Mouse (Mus musculus): ENCODE measurements around the gene Gtf2b. TPM values are rescaled to one million over a fixed set of nuclear protein-coding genes. Genes with fewer than 3 reads are reported as not detected.

The Gtf2b gene
- total RNA-seq (2021), result 10 to 100 TPM; 40.6 to 41.5 TPM
- long read RNA-seq, experiment 1, transcript Gtf2b-201 (7 exons, 1,455 nt), result major isoform, 12 of 13 reads
- long read RNA-seq, experiment 1, partial matches to known transcripts, result 0 of 13 reads
- long read RNA-seq, experiment 1, other reads (novel, unspliced or antisense), result 1 of 13 reads
- long read RNA-seq, experiment 2, transcript Gtf2b-201 (7 exons, 1,455 nt), result major isoform, 23 of 25 reads
- long read RNA-seq, experiment 2, partial matches to known transcripts, result 2 of 25 reads
- long read RNA-seq, experiment 2, other reads (novel, unspliced or antisense), result 0 of 25 reads

DNA sequence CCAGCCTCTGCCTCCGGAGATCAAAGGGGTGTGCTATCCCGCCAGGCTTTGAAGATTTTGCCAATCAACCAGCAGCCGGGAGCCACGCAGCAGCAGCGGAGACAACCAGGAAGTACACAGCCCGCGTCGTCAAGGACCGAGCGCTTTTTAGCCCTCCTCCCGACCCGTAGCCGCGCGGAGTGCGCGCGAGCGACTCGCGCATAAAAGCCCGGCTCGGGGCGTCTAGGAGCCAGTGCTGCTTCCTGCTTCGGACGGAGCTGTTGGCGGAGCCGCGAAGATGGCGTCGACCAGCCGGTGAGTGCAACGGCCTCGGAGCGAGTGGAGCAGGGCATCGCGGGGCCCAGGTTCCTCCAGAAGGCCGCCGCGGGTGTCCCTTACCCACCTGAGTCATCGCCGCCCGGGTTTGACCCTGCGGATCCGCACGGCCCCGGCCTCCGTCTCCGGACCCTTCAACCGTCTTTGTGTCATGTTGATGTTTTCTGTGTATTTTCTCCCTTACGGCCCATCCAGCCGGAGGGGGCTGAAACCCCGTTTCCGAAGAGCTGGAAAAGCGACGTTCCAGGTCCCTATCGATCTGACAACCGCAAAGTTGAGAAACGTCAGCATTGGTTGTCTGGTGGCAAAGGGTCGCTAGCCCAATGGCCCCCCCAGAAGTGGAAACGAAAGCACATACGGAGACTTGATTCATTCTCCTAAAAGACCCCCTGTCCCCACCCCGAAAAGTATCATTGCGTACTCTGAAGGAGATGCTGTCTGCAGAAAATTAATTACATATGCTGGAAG, at the start of gene Gtf2b:
Gtf2b (plus strand) TSS at position 51 of the 783 bp plus-strand sequence.
- DNase-seq (ENCODE audit: low spot score in 2 of 2), result peak; percentile 88 to 92

GRCm38 (mm10) chr3:142725481-142725880, 39.4 kb upstream of the Gtf2b start:
- no peak for DNase-seq (ENCODE audit: low spot score in 2 of 2)

- DNase-seq (ENCODE audit: low spot score in 2 of 2), result no peak
Measured at GRCm38 (mm10) chr3:142725969-142726672, 38.7 kb upstream of the Gtf2b start.

DNA sequence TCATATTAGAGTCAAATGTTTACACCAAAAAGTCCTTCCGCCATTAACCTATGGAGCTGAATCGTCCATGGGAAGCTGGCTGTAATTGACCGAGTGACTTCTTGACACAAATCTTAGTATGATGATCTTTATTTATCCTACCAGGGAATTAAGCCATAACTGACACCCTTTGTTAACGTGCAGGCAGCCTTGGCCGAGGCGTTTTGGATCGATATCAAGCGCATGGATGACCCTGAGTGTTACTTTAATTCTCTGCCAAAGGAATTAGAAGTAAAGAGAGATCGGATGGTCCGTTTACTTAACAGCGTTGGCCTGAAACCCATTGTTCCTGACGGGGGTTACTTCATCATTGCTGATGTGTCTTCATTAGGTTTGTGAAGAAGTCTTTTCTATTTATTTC, 30.6 kb upstream of the Gtf2b start:
- DNase-seq (ENCODE audit: low spot score in 2 of 2), result no peak

DNA sequence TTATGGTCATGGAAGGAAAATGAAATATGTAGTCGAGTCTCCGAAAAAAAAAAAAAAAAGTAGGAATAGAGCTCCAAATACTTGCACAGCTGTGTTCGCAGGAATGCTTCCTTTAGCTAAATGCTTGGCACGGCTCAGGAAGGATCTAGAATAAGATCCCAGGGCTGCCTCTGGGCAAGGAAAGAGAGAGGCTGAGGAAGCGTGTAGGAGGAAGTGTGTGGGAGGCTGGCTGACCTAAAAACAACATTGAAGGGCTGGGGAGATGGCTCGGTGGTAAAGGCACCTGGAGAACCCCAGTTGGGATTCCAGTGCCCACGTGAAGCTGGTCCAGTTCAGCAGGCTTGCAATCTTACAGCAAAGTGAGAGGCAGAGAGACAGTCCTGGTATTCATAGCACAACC, 23.9 kb upstream of the Gtf2b start:
- no peak for DNase-seq (ENCODE audit: low spot score in 2 of 2)

- DNase-seq (ENCODE audit: low spot score in 2 of 2), result no peak
Measured at GRCm38 (mm10) chr3:142743973-142744898, 20.6 kb upstream of the Gtf2b start.

- no peak for DNase-seq (ENCODE audit: low spot score in 2 of 2)
Measured at GRCm38 (mm10) chr3:142745076-142745475, 19.8 kb upstream of the Gtf2b start.

- no peak for DNase-seq (ENCODE audit: low spot score in 2 of 2)
Measured at GRCm38 (mm10) chr3:142747673-142748072, 17.2 kb upstream of the Gtf2b start.

- no peak for DNase-seq (ENCODE audit: low spot score in 2 of 2)
Measured at GRCm38 (mm10) chr3:142749131-142749530, 15.7 kb upstream of the Gtf2b start.

DNA sequence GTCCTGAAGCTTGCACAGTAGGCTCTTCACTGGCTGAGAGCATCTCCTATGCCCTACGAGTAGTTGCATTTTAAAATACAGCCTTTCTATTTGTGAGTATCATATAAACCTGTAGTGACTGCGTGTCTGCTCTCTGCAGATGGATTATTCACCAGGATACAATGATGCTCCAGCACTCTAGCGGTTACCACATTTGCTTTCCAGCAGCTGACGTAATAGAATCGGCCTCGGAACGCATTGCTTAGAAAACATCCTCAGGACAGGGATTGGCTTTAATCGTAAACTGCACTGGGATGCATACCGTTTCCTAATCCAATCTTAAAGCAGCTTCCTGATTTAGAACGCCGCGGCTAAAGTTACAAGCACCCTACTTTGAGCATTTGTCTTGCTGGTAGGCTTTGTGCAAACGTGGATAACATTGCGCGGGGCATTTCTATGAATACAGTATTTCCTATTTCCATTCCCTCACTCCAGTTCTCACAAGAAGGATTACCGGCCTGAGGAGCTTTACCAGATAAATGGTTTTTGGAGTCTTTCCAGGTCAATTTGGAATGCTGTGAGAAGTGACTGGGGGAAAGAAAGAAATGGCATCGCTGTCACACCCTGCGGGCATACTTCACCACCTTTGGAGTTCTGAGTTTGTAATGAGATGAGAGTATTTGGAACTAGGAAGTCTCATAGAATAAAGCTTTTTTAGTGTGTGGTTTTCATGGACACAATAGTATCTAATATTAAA, 9.5 kb upstream of the Gtf2b start:
- DNase-seq (ENCODE audit: low spot score in 2 of 2), result no peak

DNA sequence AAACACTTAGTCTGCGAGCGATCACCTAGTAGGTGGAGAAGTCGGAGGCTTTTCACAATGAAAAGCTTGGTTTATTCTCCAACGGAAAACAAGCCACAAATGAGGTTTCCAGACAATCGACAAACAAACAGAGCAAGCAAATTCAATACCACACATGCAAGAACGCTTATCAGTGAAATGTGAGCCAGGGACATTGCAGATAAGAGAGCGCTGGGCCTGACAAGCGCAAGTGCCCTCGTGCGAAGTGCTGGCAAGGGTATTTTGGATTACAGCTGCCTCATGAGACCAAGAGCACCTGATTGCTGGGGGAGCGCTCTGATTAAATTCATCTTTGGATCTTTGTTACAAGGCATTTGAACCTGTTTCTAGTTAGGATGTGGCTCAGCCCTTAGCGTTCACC, 7.0 kb upstream of the Gtf2b start:
- DNase-seq (ENCODE audit: low spot score in 2 of 2), result no peak

DNA sequence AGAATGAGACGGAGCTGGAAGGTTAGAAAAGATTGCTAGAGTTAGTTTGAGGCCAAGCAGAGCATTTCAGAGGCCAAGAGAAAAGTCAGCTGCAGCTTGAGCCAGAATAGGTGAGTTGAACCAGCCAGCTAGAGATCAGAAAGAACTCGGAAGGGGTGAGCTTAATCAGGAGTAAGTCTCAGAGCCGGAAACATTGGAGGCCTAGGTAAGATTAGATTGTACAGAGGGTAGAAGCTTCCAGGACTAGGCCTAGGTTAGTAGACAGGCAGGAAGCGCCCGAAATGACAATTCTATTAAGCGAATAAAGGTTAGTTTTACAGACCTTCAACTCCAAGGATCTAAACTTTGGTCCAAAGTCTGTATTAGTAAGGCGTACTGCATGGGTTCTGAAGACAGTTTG, 6.3 kb upstream of the Gtf2b start:
- no peak for DNase-seq (ENCODE audit: low spot score in 2 of 2)

- DNase-seq (ENCODE audit: low spot score in 2 of 2), result no peak
Measured at GRCm38 (mm10) chr3:142760356-142760755, 4.5 kb upstream of the Gtf2b start.

GRCm38 (mm10) chr3:142765778-142766165, 927 bp downstream of the Gtf2b start:
- DNase-seq (ENCODE audit: low spot score in 2 of 2), result no peak

GRCm38 (mm10) chr3:142768498-142768897, 3.7 kb downstream of the Gtf2b start:
- no peak for DNase-seq (ENCODE audit: low spot score in 2 of 2)

GRCm38 (mm10) chr3:142770518-142770917, 5.7 kb downstream of the Gtf2b start:
- no peak for DNase-seq (ENCODE audit: low spot score in 2 of 2)

- DNase-seq (ENCODE audit: low spot score in 2 of 2), result no peak
Measured at GRCm38 (mm10) chr3:142773538-142774191, 8.8 kb downstream of the Gtf2b start.

GRCm38 (mm10) chr3:142777227-142777626, 12.4 kb downstream of the Gtf2b start:
- DNase-seq (ENCODE audit: low spot score in 2 of 2), result no peak

DNA sequence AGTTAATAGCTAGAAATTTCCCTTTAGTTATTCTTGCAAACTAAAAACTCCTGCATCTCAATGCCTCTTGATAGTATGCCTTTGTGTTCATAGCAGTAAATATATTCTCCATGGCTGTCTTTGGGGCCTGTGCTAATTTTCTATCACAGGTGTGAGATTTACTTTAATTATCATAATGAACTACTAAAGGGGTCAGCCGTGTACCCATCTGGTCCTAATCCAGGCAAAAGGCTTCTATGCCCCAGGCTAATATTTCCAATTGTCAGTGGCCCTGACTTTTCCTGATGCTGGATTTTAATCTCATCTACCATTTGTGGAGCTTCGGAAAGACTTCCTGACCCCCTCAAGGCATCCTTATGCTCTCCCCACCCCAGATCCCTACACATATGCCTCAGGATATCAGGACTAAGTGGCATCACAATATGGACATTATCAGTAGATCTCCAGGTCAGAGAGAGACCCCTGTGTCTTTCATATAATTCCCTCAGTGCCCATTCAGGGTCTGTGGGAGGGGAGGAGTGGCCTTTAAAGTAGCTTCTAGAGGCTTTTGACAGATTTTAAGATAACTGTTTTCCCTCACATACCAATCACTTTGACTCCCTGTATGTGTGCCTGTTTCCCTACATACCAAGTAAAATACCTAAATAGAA, 21.7 kb downstream of the Gtf2b start:
- DNase-seq (ENCODE audit: low spot score in 2 of 2), result no peak
